Mouse (Mus musculus) thymus, adult 2 months (tissue): ENCODE results near the gene Txndc16.

ENCODE experiments used
- CTCF ChIP-seq: fragments of 200-500 bp; IDR thresholded peaks from 2 replicates; pipeline ENCODE4 v1.5.1; 2012; ENCODE audit warnings: mild to moderate bottlenecking, control low read depth, low read length, moderate library complexity, borderline replicate concordance; ENCODE audit not compliant: control insufficient read depth, poor library complexity, insufficient read depth; ENCODE audit errors: extremely low read depth
- POLR2A ChIP-seq: fragments of 200-500 bp; IDR thresholded peaks from 2 replicates; pipeline ENCODE4 v1.6.1; 2012; ENCODE audit warnings: mild to moderate bottlenecking, low read length, control low read depth, moderate library complexity; ENCODE audit not compliant: control insufficient read depth, poor library complexity, insufficient read depth; ENCODE audit errors: extremely low read depth

DNA sequence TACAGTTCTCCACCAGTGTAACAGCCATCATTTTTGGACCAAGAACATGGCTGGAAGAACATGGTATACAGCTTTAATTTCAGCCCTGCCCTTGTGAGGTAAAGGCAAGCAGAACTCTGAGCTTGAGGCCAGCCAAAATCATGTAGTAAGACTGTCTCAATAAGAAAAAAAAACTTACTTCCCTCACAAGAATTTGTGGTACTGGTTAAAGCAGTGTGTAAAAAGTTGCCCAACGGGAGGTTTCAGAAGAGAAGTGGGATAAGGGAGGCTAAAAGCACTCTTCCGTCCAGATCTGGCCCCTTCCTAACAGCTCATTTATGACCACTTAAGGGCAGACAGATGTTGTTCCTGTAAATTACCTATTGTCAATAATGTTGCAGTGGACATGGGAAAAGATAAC is 40.5 kb downstream of the Txndc16 start:
- TF ChIP-seq POLR2A: no peak
- no peak for TF ChIP-seq CTCF
